Mouse (Mus musculus): ENCODE data around the gene Asgr1. TPM values are rescaled to one million over a fixed set of nuclear protein-coding genes. Genes with fewer than 3 reads are reported as not detected.

Asgr1 gene
- polyA plus RNA-seq, 1 experiment from 2014 or later: 7.3 TPM

GRCm38 (mm10) chr11:70042309-70043085, 11.4 kb upstream of the Asgr1 start:
- Histone ChIP-seq H3K4me2 (no peak overlapping the region), H3K9ac (no peak overlapping the region), H3K36me3 (replicated peaks) (no peaks in the 10 kb centered on the region), H3K4me1 (replicated peaks) (no peaks in the 10 kb centered on the region), H3K27ac (replicated peaks) (no peak overlapping the region), H3K27me3 (no peaks in the 10 kb centered on the region), H3K9me3 (replicated peaks) (no peaks in the 10 kb centered on the region), H3K4me3 (replicated peaks) (no peak overlapping the region)
- WGBS (ENCODE audit: insufficient replicate concordance): 80% methylated on average over 23 of the region's 23 CpGs
- ATAC-seq (ENCODE audit: insufficient read depth): no peak

DNA sequence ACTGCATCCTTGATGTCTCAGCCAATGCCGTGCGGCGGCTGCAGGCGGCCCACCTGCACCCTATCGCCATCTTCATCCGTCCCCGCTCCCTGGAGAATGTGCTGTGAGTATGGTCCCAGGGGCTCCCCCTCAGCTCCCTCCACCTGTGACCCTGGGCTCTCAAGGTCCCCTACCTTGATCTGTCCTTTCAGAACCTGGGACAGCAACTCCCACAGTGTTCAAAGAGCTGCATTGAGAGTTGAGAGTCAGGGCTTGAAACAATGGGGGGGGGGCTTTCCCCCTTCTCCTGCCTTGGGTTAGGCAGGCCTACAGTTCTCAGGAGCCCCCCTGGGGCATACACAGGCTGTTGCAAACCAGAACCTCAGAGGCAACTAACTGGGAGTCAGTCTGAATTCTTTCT, 10.2 kb upstream of the Asgr1 start:
- Histone ChIP-seq H3K9me3 (replicated peaks) (no peaks in the 10 kb centered on the region), H3K9ac (no peak overlapping the region), H3K4me3 (replicated peaks) (no peak overlapping the region), H3K27me3 (no peaks in the 10 kb centered on the region), H3K4me1 (replicated peaks) (no peaks in the 10 kb centered on the region), H3K27ac (replicated peaks) (no peak overlapping the region), H3K36me3 (replicated peaks) (no peaks in the 10 kb centered on the region), H3K4me2 (no peak overlapping the region)
- no peak for ATAC-seq (ENCODE audit: insufficient read depth)
- 84% methylated on average over 7 of the region's 7 CpGs for whole genome bisulfite sequencing (ENCODE audit: insufficient replicate concordance)

DNA sequence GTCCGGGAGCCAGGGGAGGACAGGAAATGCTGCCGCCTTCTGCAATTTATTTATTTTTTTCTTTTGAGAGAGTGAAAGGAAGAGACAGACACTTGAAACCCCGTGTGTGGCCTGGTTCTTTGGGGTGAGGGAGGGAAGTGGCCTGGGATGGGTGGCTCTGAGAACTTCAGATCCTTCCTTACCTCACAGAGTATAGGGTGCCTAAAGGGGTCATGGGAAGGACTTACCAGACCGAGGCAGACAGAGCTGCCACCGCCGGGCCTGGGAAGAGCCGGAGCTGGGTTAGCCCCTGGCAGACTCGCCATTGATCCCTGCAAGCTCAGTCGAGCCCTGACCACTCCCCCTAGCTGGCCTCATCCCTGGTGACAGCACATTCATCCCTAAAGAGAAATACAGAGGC, 8.4 kb upstream of the Asgr1 start:
- Histone ChIP-seq H3K9ac (no peak overlapping the region), H3K4me3 (replicated peaks) (no peak overlapping the region), H3K27me3 (no peaks in the 10 kb centered on the region), H3K36me3 (replicated peaks) (no peaks in the 10 kb centered on the region), H3K4me1 (replicated peaks) (no peaks in the 10 kb centered on the region), H3K4me2 (no peak overlapping the region), H3K27ac (replicated peaks) (no peak overlapping the region), H3K9me3 (replicated peaks) (no peaks in the 10 kb centered on the region)
- 60% methylated on average over 9 of the region's 9 CpGs for WGBS (ENCODE audit: insufficient replicate concordance)
- ATAC-seq (ENCODE audit: insufficient read depth): no peak

DNA sequence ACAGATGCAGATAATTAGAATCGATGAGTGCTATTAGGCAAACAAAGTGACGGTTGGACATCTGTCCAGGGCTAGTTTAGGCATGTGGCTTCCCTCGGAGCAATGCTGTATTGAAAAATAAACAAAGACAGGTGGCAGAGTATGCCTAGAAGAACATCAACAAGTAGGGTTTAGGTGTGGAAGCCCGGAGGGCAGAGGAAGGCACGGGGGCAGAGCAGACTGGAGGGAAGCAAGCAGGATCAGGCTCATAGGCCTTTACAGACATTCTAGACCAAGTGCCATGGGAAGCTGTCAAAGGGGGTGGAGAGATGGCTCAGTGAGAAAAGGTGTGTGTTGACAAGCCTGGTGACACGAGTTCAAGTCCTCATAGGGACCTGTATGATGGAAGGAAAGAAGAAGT, 4.5 kb upstream of the Asgr1 start:
- Histone ChIP-seq H3K9me3 (replicated peaks) (no peaks in the 10 kb centered on the region), H3K4me3 (replicated peaks) (no peak overlapping the region), H3K4me1 (replicated peaks) (peaks cover 8% of the 10 kb centered on the region; the same call in 1 of the 2 replicates), H3K4me2 (no peak overlapping the region), H3K27me3 (no peaks in the 10 kb centered on the region), H3K36me3 (replicated peaks) (no peaks in the 10 kb centered on the region), H3K9ac (no peak overlapping the region), H3K27ac (replicated peaks) (no peak overlapping the region)
- ATAC-seq (ENCODE audit: insufficient read depth): no peak
- WGBS (ENCODE audit: insufficient replicate concordance): 66% methylated on average over 6 of the region's 6 CpGs

- no peak overlapping the region for H3K27ac ChIP-seq (replicated peaks)
- no peak overlapping the region for H3K4me2 ChIP-seq
- no peaks in the 10 kb centered on the region for H3K27me3 ChIP-seq
- WGBS (ENCODE audit: insufficient replicate concordance): 41% methylated on average over 10 of the region's 10 CpGs
- no peaks in the 10 kb centered on the region for H3K9me3 ChIP-seq (replicated peaks)
- H3K4me3 ChIP-seq (replicated peaks): no peak overlapping the region
- no peak overlapping the region for H3K9ac ChIP-seq
- no peak for ATAC-seq (ENCODE audit: insufficient read depth)
- H3K4me1 ChIP-seq (replicated peaks): peaks cover 8% of the 10 kb centered on the region; the same call in 1 of the 2 replicates
- H3K36me3 ChIP-seq (replicated peaks): no peaks in the 10 kb centered on the region
Observed at GRCm38 (mm10) chr11:70049816-70050215, 4.1 kb upstream of the Asgr1 start.

- H3K27me3 ChIP-seq: 0 out of 2 replicates have a peak, but pooled peaks cover 3% of the 10 kb centered on the region
- peak overlapping the region; percentile 57 for H3K27ac ChIP-seq (replicated peaks)
- peaks cover 13% of the 10 kb centered on the region; the same call in 1 of the 2 replicates for H3K4me1 ChIP-seq (replicated peaks)
- H3K4me2 ChIP-seq: no peak overlapping the region
- ATAC-seq (ENCODE audit: insufficient read depth): no peak
- no peak overlapping the region for H3K9ac ChIP-seq
- WGBS (ENCODE audit: insufficient replicate concordance): 65% methylated on average over 7 of the region's 7 CpGs
- no peaks in the 10 kb centered on the region for H3K9me3 ChIP-seq (replicated peaks)
- H3K4me3 ChIP-seq (replicated peaks): no peak overlapping the region
- H3K36me3 ChIP-seq (replicated peaks): no peaks in the 10 kb centered on the region
Observed at GRCm38 (mm10) chr11:70053156-70053555, 729 bp upstream of the Asgr1 start.

- Histone ChIP-seq H3K4me3 (replicated peaks) (no peak overlapping the region), H3K4me2 (peak overlapping the region; percentile 42), H3K27me3 (0 out of 2 replicates have a peak, but pooled peaks cover 3% of the 10 kb centered on the region), H3K9ac (no peak overlapping the region), H3K9me3 (replicated peaks) (no peaks in the 10 kb centered on the region), H3K4me1 (replicated peaks) (peaks cover 13% of the 10 kb centered on the region; the same call in 1 of the 2 replicates), H3K27ac (replicated peaks) (no peak overlapping the region), H3K36me3 (replicated peaks) (no peaks in the 10 kb centered on the region)
- WGBS (ENCODE audit: insufficient replicate concordance): 27% methylated on average over 18 of the region's 18 CpGs
- 0 out of 2 replicates have a peak, but pooled peaks have one; percentile 14 for ATAC-seq (ENCODE audit: insufficient read depth)
Observed at GRCm38 (mm10) chr11:70055618-70056214, 1.8 kb downstream of the Asgr1 start.

GRCm38 (mm10) chr11:70057805-70058204, 3.9 kb downstream of the Asgr1 start:
- no peak for ATAC-seq (ENCODE audit: insufficient read depth)
- H3K9me3 ChIP-seq (replicated peaks): no peaks in the 10 kb centered on the region
- no peak overlapping the region for H3K27ac ChIP-seq (replicated peaks)
- H3K4me3 ChIP-seq (replicated peaks): no peak overlapping the region
- 75% methylated on average over 9 of the region's 9 CpGs for WGBS (ENCODE audit: insufficient replicate concordance)
- no peaks in the 10 kb centered on the region for H3K36me3 ChIP-seq (replicated peaks)
- H3K4me2 ChIP-seq: no peak overlapping the region
- no peak overlapping the region for H3K9ac ChIP-seq
- peaks cover 13% of the 10 kb centered on the region; the same call in 1 of the 2 replicates for H3K4me1 ChIP-seq (replicated peaks)
- 0 out of 2 replicates have a peak, but pooled peaks cover 3% of the 10 kb centered on the region for H3K27me3 ChIP-seq

- Histone ChIP-seq H3K4me1 (replicated peaks) (peaks cover 5% of the 10 kb centered on the region; the same call in 1 of the 2 replicates), H3K4me3 (replicated peaks) (no peak overlapping the region), H3K27ac (replicated peaks) (no peak overlapping the region), H3K9ac (no peak overlapping the region), H3K4me2 (no peak overlapping the region), H3K27me3 (0 out of 2 replicates have a peak, but pooled peaks cover 3% of the 10 kb centered on the region), H3K36me3 (replicated peaks) (no peaks in the 10 kb centered on the region), H3K9me3 (replicated peaks) (no peaks in the 10 kb centered on the region)
- WGBS (ENCODE audit: insufficient replicate concordance): 49% methylated on average over 6 of the region's 6 CpGs
- no peak for ATAC-seq (ENCODE audit: insufficient read depth)
Observed at GRCm38 (mm10) chr11:70059930-70060329, 6.0 kb downstream of the Asgr1 start.

DNA sequence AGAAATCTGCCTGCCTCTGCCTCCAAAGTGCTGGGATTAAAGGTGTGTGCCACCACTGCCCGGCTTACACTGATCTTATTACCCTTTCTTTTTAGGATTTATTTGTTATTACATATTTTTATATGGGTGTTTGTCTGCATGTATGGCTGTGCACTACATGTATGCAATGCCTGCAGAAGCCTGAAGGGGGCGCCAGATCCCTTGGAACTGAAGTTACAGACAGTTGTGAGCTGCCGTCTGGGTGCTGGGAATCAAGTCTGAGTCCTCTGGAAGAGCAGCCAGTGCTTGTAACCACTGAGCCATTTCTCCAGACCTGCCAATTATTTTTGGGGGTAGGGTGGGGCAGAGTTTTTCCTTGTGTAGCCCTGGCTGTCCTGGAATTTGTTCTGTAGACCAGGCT, 9.2 kb downstream of the Asgr1 start:
- no peak overlapping the region for H3K9ac ChIP-seq
- no peaks in the 10 kb centered on the region for H3K36me3 ChIP-seq (replicated peaks)
- no peak overlapping the region for H3K4me2 ChIP-seq
- WGBS (ENCODE audit: insufficient replicate concordance): 50% methylated on average over 3 of the region's 3 CpGs
- H3K27me3 ChIP-seq: no peaks in the 10 kb centered on the region
- ATAC-seq (ENCODE audit: insufficient read depth): no peak
- no peak overlapping the region for H3K4me3 ChIP-seq (replicated peaks)
- H3K27ac ChIP-seq (replicated peaks): no peak overlapping the region
- H3K9me3 ChIP-seq (replicated peaks): no peaks in the 10 kb centered on the region
- no peaks in the 10 kb centered on the region for H3K4me1 ChIP-seq (replicated peaks)

DNA sequence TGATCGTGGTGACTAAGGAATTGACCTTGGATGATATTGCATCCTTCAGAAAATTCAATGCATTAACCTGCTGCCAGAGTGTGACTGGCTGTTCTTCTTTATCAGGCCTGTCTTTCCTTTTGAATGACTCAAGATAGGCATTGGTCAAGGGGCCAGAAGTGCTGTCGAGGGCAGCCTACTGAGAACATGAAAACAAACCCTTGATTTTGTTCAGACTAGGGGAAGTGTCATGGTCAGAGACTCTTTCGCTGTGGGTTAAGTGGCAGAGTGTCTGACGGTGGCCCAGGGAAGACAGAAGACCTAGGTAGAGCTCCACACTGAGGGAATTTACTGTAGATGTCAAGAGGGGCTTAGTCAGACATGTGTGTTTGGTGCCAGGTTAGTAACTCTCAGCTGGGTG, 12.8 kb downstream of the Asgr1 start:
- no peak overlapping the region for H3K4me3 ChIP-seq (replicated peaks)
- no peak for ATAC-seq (ENCODE audit: insufficient read depth)
- H3K27me3 ChIP-seq: no peaks in the 10 kb centered on the region
- H3K36me3 ChIP-seq (replicated peaks): no peaks in the 10 kb centered on the region
- H3K9ac ChIP-seq: no peak overlapping the region
- WGBS (ENCODE audit: insufficient replicate concordance): 45% methylated on average over 4 of the region's 4 CpGs
- no peak overlapping the region for H3K4me2 ChIP-seq
- H3K4me1 ChIP-seq (replicated peaks): no peaks in the 10 kb centered on the region
- H3K27ac ChIP-seq (replicated peaks): no peak overlapping the region
- H3K9me3 ChIP-seq (replicated peaks): no peaks in the 10 kb centered on the region

Measured in liver, embryonic 15.5 days (tissue).